Mouse (Mus musculus) layer of hippocampus, adult 9-11 months (tissue): ENCODE results near the gene Bgn.
A peak's percentile ranks its signal among the peaks of the same experiment; 100 is the strongest.

Experiments used
- DNase-seq: peaks from one replicate; pipeline ENCODE4 v3.0.0; 2022

Bgn gene

GRCm38 (mm10) chrX:73483484-73483810 is at the start of gene Bgn:
Gene Bgn (plus strand): TSS chrX:73483602.
- DNase-seq = no peak

DNA sequence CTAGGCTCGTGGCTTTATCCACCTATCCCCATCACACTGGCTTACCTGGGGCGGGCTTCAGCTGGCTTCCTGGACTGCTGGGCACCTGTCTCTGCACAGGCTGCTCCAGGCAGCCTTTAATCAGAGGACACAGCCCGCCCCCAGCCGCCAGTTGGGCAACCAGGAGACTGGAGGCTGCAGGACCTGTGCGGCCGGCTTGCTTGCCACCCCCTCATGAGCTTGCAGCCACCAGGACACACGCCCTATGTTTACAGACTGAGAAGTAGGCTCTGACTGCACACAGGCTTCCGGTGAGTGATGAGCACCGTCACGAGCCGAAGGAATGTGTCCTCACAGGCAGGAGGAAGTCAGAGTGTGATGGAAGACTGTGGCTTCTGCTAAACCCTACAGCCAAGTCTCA is 48.1 kb upstream of the Bgn start, which contains the start of gene Trex2:
Gene Trex2 (minus strand): TSS at position 93 of the 400 bp plus-strand sequence.
- no peak for DNase-seq

- peak; percentile 10 for DNase-seq
Observed at GRCm38 (mm10) chrX:73441428-73441827, 42.0 kb upstream of the Bgn start.

GRCm38 (mm10) chrX:73451949-73452348 is 31.5 kb upstream of the Bgn start:
- peak; percentile 35 for DNase-seq

DNA sequence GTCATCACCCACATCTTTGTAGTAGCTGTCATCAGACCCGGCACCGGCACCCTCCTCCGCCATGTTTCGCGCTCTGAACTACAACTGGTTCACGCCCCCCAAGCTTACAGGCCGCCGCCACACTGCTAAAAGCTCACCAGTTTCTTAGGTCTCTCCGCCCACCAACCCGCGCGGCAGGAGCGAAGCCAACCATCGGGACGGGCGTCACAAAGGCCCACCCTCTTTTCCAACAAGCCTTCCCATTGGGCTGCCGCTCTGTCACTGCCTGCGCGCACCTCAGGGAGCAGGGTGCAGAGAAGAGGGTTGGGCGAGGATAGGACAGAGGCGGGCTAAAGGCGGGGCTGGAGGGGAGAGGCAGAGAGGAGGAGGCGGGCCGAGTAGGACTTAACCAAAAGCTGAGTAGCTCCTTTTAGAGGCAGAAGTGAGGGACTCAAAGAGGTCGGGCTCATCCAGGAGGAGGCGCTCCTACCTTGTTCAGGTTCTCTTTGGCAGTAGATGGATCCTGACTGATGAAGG is 24.5 kb upstream of the Bgn start, which contains the start of gene Haus7:
Gene Haus7 (minus strand): TSS at position 168 of the 516 bp plus-strand sequence.
- peak; percentile 96 for DNase-seq

- no peak for DNase-seq
Observed at GRCm38 (mm10) chrX:73460792-73461191, 22.6 kb upstream of the Bgn start.

- no peak for DNase-seq
Observed at GRCm38 (mm10) chrX:73465483-73466186, 17.8 kb upstream of the Bgn start.

- DNase-seq = no peak
Observed at GRCm38 (mm10) chrX:73467446-73468241, 15.8 kb upstream of the Bgn start.

DNA sequence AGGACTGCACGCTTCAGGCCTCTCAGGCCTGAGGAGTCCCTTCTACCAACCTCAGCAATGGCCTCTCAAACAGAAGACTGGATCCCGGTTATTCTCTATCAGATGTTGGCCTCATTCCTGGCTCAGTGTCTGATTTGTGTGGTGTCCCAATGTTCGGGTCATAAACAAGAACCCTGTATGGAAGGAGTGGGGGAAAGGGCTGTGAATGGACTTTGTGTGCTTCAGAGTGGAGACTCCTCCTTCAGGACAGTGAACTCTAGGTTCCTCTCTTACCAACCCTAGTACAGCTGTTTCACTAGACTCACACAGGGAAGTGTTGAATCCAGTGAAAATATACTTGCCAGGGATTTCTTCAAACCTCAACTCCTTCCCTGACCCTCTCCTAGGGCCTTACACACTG is 15.1 kb upstream of the Bgn start:
- no peak for DNase-seq

DNA sequence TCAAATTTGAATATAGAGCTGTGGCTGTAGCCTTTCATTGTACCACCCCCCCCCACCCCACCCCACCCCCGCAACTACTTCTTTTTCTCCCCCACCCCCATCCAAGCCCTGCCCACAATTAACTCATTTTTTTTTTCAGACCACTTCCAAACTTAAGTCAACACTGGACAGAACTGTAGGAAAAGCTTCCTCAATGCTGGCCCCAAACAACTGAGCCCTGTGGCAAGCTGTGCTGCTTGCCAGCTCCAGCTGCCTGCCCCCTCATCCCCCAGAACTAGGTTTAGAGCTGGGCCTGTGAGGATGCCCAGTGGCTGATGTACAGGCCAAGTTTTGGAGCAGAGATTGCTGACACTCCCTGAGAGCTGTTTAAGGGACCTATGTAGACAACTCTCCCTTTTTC is 14.7 kb upstream of the Bgn start:
- no peak for DNase-seq

DNA sequence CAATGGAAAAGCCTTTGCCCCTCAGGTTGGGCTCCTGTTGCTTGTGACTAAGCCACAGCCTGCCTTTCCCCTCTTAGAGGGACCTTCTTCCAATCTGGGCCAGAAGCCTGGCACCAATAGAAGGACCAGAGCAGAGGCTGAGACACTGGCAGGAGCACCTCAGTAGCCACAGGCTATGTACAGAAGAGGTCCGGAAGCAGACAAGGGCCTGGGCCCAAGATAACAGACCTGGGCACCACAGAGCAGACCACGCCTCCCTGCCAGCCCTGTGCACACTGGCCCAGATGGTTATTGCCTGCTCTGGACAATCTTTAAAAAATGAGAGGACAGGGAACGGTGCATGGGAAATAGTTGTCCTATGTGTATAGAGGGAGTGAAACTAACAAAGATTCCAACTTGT is 11.6 kb upstream of the Bgn start:
- no peak for DNase-seq

DNA sequence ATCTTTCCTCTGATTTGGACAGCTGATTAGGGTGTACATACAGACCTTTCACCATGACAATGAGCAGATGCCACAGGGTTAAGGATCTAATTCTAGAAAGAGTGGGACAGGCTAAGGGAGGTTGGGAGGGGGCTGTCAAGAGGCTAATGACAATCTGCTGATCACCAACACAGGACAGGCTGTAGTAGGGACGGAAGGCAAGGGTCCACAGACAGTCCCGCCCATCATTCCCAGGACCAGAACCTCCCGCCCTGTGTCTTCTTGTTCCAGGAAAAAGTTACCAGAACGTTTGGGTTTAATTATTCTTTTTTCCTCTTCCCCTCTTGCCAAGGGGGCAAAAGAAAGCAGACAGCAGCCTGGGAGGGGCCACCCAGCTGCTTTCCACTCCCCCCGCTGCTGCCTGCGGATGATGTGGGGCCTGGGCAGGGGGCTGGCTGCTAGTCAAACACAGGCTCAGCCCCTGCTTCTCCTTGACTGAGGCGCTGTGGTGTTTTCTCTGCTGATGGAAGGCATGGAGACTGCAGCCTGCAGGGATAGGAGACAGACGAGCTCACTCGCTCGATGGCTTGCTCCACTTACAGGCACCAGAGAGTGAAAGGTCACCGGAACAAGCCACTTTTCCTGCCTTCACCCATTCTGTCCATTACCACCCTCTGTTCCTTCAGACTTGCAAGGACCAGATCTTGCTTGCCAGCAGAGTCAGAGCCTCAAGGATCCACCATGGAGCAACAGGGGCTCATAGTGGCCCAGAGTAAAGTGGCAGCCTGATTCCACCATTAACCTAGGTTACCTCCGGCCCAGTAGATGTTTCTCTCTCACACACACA is 8.8 kb upstream of the Bgn start:
- no peak for DNase-seq

DNA sequence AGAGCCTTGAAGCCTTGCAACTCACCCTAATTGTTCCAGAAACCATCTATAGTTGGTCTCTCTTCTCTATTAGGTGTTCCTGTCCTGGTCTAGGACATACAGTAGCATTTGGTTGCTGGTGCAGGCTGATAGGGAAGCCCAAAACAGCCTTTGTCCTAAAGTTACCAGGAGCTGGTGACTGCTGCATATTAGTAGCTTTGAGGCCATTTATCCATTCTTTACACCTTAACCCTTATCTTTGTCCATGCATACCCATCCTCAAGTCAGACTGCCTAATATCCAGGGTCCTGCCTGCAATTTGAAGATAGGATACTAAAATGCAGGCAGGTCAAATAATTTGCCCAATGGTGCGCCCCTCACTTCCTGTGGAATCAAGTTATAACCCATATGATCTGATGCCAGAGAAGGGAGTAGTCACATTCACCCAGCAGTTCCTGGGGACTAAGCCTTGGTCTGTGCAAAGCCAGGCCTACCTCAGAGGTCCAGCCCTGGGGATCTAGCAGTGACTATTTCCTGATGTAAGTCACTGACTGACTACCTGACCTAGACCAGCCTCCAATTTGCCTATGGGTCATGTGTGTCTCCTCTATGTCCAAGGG is 7.6 kb upstream of the Bgn start:
- no peak for DNase-seq

DNA sequence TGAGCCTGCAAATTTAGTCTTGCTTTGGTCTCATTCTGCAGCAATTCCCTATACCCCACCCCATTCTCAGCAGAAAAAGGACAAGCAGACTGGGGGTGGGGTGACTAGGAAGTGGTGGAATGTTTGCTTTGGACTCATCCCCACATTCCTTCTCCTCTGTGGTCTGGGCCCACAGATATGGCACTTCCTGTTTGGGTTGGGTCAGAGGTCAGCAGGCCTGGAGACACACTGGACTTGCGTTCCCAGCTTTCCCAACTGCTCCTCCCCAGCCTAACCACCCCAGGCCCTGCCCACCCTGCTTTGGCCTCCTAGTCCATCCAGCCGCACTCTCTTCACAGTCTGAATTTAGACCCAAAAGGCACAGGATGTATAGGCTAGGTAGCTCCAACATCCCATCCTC is 6.8 kb upstream of the Bgn start:
- no peak for DNase-seq

GRCm38 (mm10) chrX:73477500-73477899 is 5.9 kb upstream of the Bgn start:
- no peak for DNase-seq

- DNase-seq = no peak
Observed at GRCm38 (mm10) chrX:73479656-73480055, 3.7 kb upstream of the Bgn start.

GRCm38 (mm10) chrX:73480334-73480733 is 3.1 kb upstream of the Bgn start:
- no peak for DNase-seq

GRCm38 (mm10) chrX:73482643-73483483 is 539 bp upstream of the Bgn start:
- DNase-seq = no peak

DNA sequence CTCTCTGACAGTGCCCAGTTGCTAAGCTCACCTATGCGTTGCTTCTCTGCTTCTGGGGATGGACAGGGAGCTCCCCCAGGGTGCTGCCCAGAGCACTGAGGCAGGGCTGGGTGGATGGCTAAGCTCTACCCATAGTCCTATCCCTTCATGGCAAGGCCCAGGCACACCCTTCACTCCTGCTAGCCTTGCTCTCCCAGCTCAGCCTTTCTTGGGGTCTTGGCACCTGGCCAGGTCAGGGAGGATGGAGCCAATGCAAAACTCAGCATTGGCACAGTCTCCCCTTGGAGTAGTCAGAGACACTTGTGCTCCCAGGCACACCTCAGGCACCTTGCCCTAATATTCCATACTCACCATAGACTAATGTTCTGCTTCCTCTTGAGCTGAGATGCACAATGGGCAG is 674 bp downstream of the Bgn start:
- DNase-seq = no peak

- no peak for DNase-seq
Observed at GRCm38 (mm10) chrX:73484870-73485269, 1.5 kb downstream of the Bgn start.

DNA sequence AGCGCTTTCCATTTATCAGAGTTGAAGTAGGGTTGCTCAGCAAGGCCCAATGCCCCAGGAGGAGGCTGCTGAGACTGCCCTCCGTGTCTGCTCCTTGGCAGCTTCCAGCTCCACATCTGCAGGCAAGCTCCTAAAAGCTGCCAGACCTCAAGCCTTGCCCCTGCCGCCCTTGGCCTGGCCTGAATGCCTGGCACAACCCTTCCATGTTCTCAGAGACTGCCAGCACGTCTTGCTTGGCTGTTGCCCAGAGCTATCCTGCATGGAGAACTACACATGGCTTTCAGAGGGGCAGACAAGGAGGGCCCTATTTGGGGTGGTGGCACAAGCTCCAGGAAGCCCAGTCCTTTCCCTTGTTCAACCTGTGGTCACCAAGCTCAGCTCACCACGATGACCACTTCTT is 3.5 kb downstream of the Bgn start:
- DNase-seq = peak; percentile 18

DNA sequence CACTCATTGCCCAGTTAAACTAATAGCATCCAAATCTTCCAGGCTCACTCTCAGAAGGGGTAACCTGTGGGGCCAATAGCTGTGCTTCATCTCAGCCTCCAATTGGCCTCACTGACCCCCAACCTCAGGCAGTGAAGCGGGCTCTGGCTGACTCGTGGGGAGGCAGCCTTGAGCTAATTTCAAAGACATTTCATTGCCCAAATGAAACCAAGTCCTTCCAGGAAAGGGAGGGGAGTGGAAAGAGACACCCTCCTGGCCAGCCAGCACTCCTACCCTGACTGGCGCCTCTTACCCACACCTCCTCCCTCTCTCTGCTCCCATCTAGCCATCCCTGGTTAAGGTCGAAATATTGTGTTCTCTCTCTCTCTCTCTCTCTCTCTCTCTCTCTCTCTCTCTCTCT is 6.8 kb downstream of the Bgn start:
- no peak for DNase-seq
